Mouse (Mus musculus) intestine, postnatal 0 days (tissue): Measurements from ENCODE around the gene Emid1. TPM values are rescaled to one million over a fixed set of nuclear protein-coding genes. Genes with fewer than 3 reads are reported as not detected.

Experiments
- ATAC-seq: fragments of 200-750 bp; cut with Nextera tagmentation; 2 replicates; pipeline ENCODE4 v1.8.0; 2017; ENCODE audit warnings: mild to moderate bottlenecking, moderate TSS enrichment, moderate library complexity
- H3K27ac ChIP-seq: fragments of 300-500 bp; sonication (generic); 2 replicates; pipeline ENCODE4 v1.5.1; 2014; ENCODE audit warnings: mild to moderate bottlenecking, low read depth, low read length, moderate library complexity
- H3K27me3 ChIP-seq: fragments of 300-500 bp; sonication (generic); replicated peaks from 2 replicates; pipeline ENCODE4 v1.6.1; 2014; ENCODE audit warnings: low read length, mixed read lengths; ENCODE audit not compliant: control insufficient read depth, insufficient read depth
- H3K36me3 ChIP-seq: fragments of 300-500 bp; sonication (generic); 2 replicates; pipeline ENCODE4 v1.6.1; 2014; ENCODE audit warnings: mild to moderate bottlenecking, moderate library complexity; ENCODE audit not compliant: control insufficient read depth, insufficient read depth
- H3K4me1 ChIP-seq: fragments of 300-500 bp; sonication (generic); replicated peaks from 2 replicates; pipeline ENCODE4 v1.6.1; 2014; ENCODE audit warnings: antibody characterized with exemption, low read length, mixed read lengths; ENCODE audit not compliant: control insufficient read depth, insufficient read depth
- H3K4me2 ChIP-seq: fragments of 300-500 bp; sonication (generic); replicated peaks from 2 replicates; pipeline ENCODE4 v1.6.1; 2014; ENCODE audit warnings: low read depth, mild to moderate bottlenecking, moderate library complexity
- H3K4me3 ChIP-seq: fragments of 300-500 bp; sonication (generic); 2 replicates; pipeline ENCODE4 v1.5.1; 2014; ENCODE audit warnings: low read depth, low read length
- H3K9ac ChIP-seq: fragments of 300-500 bp; sonication (generic); 2 replicates; pipeline ENCODE4 v1.6.1; 2014; ENCODE audit warnings: mild to moderate bottlenecking, low read depth, low read length
- H3K9me3 ChIP-seq: fragments of 300-500 bp; sonication (generic); 2 replicates; pipeline ENCODE4 v1.6.1; 2016; ENCODE audit warnings: mixed run types; ENCODE audit not compliant: control insufficient read depth
- CTCF ChIP-seq: sonication (generic); IDR thresholded peaks from 2 replicates; pipeline ENCODE4 v1.5.1; 2016; ENCODE audit warnings: low read depth, mild to moderate bottlenecking, control low read depth, antibody characterized with exemption, moderate library complexity
- WGBS: fragments of 180-500 bp; shearing (Covaris S2); extraction: QIAGEN DNeasy Blood & Tissue Kit; methylation state at CpG from one replicate; pipeline ENCODE4 v1.1.7; 2014; 5-methylcytosine and 5-hydroxymethylcytosine counted together
- polyA plus RNA-seq: library from polyadenylated mRNA; unstranded; fragments of >200 nt; fragmentation: Nextera tagmentation; extraction: Ambion mirVana; gene quantifications from 2 replicates; pipeline ENCODE4 v1.2.1, GENCODE M21; 2015

Gene Emid1
- 47.9 and 56.4 TPM in 2 replicates for polyA plus RNA-seq

DNA sequence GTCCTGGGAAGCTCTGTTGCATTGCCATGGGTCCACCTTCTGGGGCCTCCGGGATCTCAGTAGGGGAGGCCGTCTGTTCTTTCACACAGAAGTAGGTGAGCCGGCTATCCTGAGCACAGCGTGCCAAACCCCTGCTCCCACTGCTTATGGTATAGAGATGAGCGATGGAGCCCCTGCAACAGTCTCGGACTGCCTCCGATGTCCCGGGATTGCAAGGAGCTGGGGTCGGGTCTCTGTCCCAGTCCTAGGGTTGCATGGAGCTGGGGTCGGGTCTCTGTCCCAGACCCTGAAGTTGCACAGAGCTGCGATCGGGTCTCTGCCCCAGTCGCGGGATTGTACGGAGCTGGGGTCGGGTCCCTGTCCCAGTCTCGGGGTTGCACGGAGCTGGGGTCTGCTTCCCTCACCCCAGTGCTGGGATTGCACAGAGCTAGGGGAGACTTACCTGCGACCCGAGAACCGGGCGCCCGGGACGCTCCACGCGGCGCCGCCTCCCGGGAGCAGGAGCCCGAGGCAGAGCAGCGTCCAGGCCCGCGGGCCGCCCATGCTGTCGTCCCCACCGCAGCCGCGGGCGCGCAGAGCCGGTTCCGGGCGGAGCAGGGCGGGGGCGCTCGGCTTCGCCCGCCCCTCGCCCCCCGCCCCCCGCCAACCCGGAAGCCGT, at the start of gene Emid1:
TSS of gene Emid1 (minus strand) at position 578 of the 658 bp plus-strand sequence.
- Histone ChIP-seq H3K27ac (peak within 1 kb of the TSS; percentile 21; the same call in 1 of the 2 replicates), H3K4me1 (peaks cover 18% of the 10 kb centered on the region), H3K9ac (peak within 1 kb of the TSS; percentile 67), H3K9me3 (no peaks in the 10 kb centered on the region), H3K4me2 (peak within 1 kb of the TSS; percentile 93), H3K27me3 (no peaks in the 10 kb centered on the region), H3K36me3 (no peaks in the 10 kb centered on the region), H3K4me3 (peak within 1 kb of the TSS; percentile 61)
- ATAC-seq = peak; percentile 28; the same call in 1 of the 2 replicates
- TF ChIP-seq CTCF = 0 out of 2 replicates have a peak, but pooled peaks have one; percentile 5
- under 1% methylated on average over 45 of the region's 53 CpGs for WGBS

DNA sequence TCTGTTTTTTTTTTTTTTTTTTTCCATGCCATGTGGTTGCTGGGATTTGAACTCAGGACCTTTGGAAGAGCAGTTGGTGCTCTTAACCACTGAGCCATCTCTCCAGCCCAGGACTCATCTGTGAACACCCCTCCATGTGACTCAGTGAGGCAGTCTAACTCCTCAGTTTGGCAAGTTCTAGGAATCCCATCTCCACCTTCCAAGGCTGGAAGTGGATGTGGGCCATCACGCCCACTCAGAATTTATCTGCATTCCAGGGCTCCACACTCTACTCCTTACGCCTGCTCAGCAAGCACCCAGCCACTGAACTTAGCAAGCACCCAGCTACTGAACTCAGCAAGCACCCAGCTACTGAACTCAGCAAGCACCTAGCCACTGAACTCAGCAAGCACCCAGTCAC, 47.8 kb upstream of the Emid1 start:
- no peak overlapping the region for H3K4me3 ChIP-seq
- no peak for TF ChIP-seq CTCF
- no peak overlapping the region for H3K4me2 ChIP-seq
- H3K27ac ChIP-seq = no peak overlapping the region
- no peak for ATAC-seq
- H3K27me3 ChIP-seq = no peaks in the 10 kb centered on the region
- no peaks in the 10 kb centered on the region for H3K9me3 ChIP-seq
- no peak overlapping the region for H3K9ac ChIP-seq
- H3K36me3 ChIP-seq = peaks cover 64% of the 10 kb centered on the region
- H3K4me1 ChIP-seq = no peaks in the 10 kb centered on the region
- WGBS = 87% methylated on average over 2 of the region's 2 CpGs

DNA sequence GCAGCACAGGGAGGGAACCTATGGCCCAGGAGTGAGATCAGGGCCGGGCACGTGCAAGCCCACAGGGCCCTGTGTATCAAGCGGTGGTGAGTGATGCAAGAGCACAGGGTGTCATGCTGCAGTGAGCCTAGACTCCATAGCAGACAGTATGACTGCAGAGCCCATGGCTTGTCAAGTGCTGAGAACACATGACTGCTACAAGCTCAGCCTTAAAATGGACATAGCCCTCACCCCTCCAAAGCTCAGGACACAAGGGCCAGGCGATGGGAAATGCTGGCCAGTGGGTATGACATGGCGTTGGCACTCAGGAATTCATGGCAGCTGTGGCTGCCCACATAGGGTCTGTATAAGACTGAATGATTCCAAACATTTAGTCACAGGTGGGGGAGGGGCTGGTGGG, 45.0 kb upstream of the Emid1 start:
- Histone ChIP-seq H3K27ac (no peak overlapping the region), H3K4me1 (no peaks in the 10 kb centered on the region), H3K27me3 (no peaks in the 10 kb centered on the region), H3K4me3 (no peak overlapping the region), H3K36me3 (peaks cover 63% of the 10 kb centered on the region), H3K9me3 (no peaks in the 10 kb centered on the region), H3K9ac (no peak overlapping the region), H3K4me2 (no peak overlapping the region)
- 93% methylated on average over 5 of the region's 5 CpGs for WGBS
- TF ChIP-seq CTCF = no peak
- no peak for ATAC-seq

DNA sequence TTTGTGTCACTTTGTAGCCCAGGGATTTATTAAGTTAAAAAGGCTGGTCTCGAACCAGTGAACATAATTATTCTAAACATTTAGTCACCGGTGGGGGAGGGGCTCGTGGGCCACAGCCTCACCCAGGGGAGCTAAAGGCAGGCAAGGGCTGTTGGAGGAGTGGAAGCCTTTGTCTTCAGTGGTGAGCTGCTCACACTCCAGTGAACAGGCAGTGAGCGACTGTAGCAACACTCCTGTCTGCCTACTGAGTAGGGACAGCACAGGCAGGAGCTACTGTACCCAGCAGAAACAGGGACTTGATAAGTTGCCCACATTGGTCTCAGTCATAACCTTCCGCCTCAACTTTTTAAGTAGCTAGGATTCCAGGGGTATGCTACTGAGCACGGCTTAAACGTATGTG, 44.5 kb upstream of the Emid1 start:
- Histone ChIP-seq H3K4me2 (no peak overlapping the region), H3K36me3 (peaks cover 59% of the 10 kb centered on the region), H3K27ac (no peak overlapping the region), H3K4me1 (no peaks in the 10 kb centered on the region), H3K4me3 (no peak overlapping the region), H3K9me3 (no peaks in the 10 kb centered on the region), H3K9ac (no peak overlapping the region), H3K27me3 (no peaks in the 10 kb centered on the region)
- 83% methylated on average over 7 of the region's 7 CpGs for whole genome bisulfite sequencing
- no peak for ATAC-seq
- no peak for TF ChIP-seq CTCF

DNA sequence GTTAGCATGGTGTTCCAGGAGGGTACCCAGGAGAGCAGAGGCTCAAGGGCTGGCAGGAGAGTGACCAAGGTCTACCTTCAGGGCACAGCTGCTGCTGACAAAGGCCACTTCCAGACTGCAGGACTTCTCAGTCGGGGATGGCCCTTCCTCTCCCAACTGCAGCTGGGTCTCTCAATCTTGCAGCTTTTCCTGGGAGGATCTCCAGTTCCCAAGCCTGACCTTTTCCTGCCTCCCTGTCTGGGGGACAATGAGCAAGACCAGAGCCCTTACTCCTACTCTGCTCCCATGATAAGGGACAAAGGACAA, 41.5 kb upstream of the Emid1 start:
- Histone ChIP-seq H3K9me3 (no peaks in the 10 kb centered on the region), H3K9ac (no peak overlapping the region), H3K36me3 (peaks cover 43% of the 10 kb centered on the region), H3K4me1 (no peaks in the 10 kb centered on the region), H3K27me3 (no peaks in the 10 kb centered on the region), H3K4me3 (no peak overlapping the region), H3K27ac (no peak overlapping the region), H3K4me2 (no peak overlapping the region)
- no peak for ATAC-seq
- 57% methylated on average over 1 of the region's 1 CpGs for WGBS
- TF ChIP-seq CTCF = no peak

DNA sequence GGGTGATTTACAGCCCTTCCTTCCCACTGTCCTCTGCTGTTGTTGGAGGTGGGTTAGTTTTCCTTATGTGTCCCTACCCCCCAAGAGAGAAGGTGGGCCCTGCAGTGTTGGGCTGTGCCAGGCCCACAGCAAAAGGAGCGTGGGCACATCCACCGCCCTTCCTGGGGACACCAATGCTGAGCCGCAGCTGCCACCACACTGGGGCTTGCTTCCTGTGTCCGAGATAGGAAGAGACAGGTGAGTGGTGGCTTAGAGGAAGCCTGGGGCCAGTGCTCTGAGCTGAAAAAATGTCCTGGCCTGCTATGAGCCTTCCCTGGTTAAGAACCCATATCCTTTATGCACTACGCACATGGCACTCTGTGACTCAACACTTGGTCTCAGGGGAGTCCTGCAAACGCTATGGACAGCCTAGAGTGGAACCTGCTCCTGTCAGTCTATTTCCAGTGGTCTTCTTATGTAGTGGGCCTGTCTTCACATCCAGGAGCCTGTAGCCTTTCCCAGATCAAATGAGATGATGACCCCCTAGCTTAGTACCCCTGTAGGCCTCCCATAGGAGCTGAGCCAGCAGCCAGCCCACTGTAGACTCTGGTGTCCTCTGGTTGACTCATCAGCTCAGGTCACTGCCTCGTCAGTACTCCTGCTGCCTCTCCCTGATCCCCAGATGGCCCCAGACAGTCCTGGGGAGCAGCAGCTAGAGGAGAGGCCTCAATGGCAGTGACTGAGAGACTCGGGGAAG, 41.0 kb upstream of the Emid1 start:
- 80% methylated on average over 8 of the region's 8 CpGs for WGBS
- Histone ChIP-seq H3K4me2 (no peak overlapping the region), H3K27me3 (no peaks in the 10 kb centered on the region), H3K9ac (no peak overlapping the region), H3K36me3 (peaks cover 39% of the 10 kb centered on the region), H3K4me1 (no peaks in the 10 kb centered on the region), H3K4me3 (no peak overlapping the region), H3K27ac (no peak overlapping the region), H3K9me3 (no peaks in the 10 kb centered on the region)
- no peak for TF ChIP-seq CTCF
- ATAC-seq = no peak
